Mouse (Mus musculus): ENCODE data around the gene Dlg2. TPM values are rescaled to one million over a fixed set of nuclear protein-coding genes. Genes with fewer than 3 reads are reported as not detected.

Gene Dlg2
- polyA plus RNA-seq, 1 experiment, result 0.21 TPM

GRCm38 (mm10) chr7:92180591-92181587 lies 1704.4 kb downstream of the Dlg2 start:
- WGBS, result 18% methylated on average over 29 of the region's 29 CpGs
- DNase-seq (ENCODE audit: low read depth, low spot score), result no peak

- WGBS, result 32% methylated on average over 10 of the region's 10 CpGs
Measured at GRCm38 (mm10) chr7:92181959-92182612, 1705.6 kb downstream of the Dlg2 start.

GRCm38 (mm10) chr7:92184371-92185059 lies 1708.0 kb downstream of the Dlg2 start:
- 84% methylated on average over 7 of the region's 7 CpGs for WGBS

More at GRCm38 (mm10) chr7:92181959-92182612, 1705.6 kb downstream of the Dlg2 start:
- no peak for DNase-seq (ENCODE audit: low read depth, low spot score)

GRCm38 (mm10) chr7:92186341-92186740 lies 1709.9 kb downstream of the Dlg2 start:
- 80% methylated on average over 5 of the region's 5 CpGs for WGBS
- DNase-seq (ENCODE audit: low read depth, low spot score), result no peak

More at GRCm38 (mm10) chr7:92184371-92185059, 1708.0 kb downstream of the Dlg2 start:
- DNase-seq (ENCODE audit: low read depth, low spot score), result no peak

GRCm38 (mm10) chr7:92189149-92189548 lies 1712.7 kb downstream of the Dlg2 start:
- DNase-seq (ENCODE audit: low read depth, low spot score), result no peak
- 66% methylated on average over 6 of the region's 6 CpGs for WGBS

- 74% methylated on average over 4 of the region's 4 CpGs for WGBS
Measured at GRCm38 (mm10) chr7:92196004-92196403, 1719.5 kb downstream of the Dlg2 start.

GRCm38 (mm10) chr7:92197621-92198020 lies 1721.1 kb downstream of the Dlg2 start:
- 70% methylated on average over 3 of the region's 3 CpGs for WGBS
- DNase-seq (ENCODE audit: low read depth, low spot score), result no peak

More at GRCm38 (mm10) chr7:92196004-92196403, 1719.5 kb downstream of the Dlg2 start:
- no peak for DNase-seq (ENCODE audit: low read depth, low spot score)

- 61% methylated on average over 1 of the region's 1 CpGs for WGBS
- no peak for DNase-seq (ENCODE audit: low read depth, low spot score)
Measured at GRCm38 (mm10) chr7:92199131-92199530, 1722.7 kb downstream of the Dlg2 start.

- 85% methylated on average over 5 of the region's 5 CpGs for WGBS
- no peak for DNase-seq (ENCODE audit: low read depth, low spot score)
Measured at GRCm38 (mm10) chr7:92210701-92211100, 1734.2 kb downstream of the Dlg2 start.

GRCm38 (mm10) chr7:92213751-92214150 lies 1737.3 kb downstream of the Dlg2 start:
- DNase-seq (ENCODE audit: low read depth, low spot score), result no peak
- WGBS, result 82% methylated on average over 5 of the region's 5 CpGs

- no peak for DNase-seq (ENCODE audit: low read depth, low spot score)
Measured at GRCm38 (mm10) chr7:92218171-92218570, 1741.7 kb downstream of the Dlg2 start.

- DNase-seq (ENCODE audit: low read depth, low spot score), result no peak
Measured at GRCm38 (mm10) chr7:92220619-92221018, 1744.1 kb downstream of the Dlg2 start.

GRCm38 (mm10) chr7:92234476-92235202 lies 1758.2 kb downstream of the Dlg2 start:
- 69% methylated on average over 11 of the region's 11 CpGs for WGBS
- DNase-seq (ENCODE audit: low read depth, low spot score), result no peak

GRCm38 (mm10) chr7:92235541-92236031 lies 1759.1 kb downstream of the Dlg2 start:
- DNase-seq (ENCODE audit: low read depth, low spot score), result no peak
- WGBS, result 53% methylated on average over 12 of the region's 12 CpGs

GRCm38 (mm10) chr7:92240908-92241307 lies 1764.4 kb downstream of the Dlg2 start:
- no peak for DNase-seq (ENCODE audit: low read depth, low spot score)
- WGBS, result 81% methylated on average over 2 of the region's 2 CpGs

- DNase-seq (ENCODE audit: low read depth, low spot score), result no peak
- WGBS, result 94% methylated on average over 3 of the region's 3 CpGs
Measured at GRCm38 (mm10) chr7:92247594-92247993, 1771.1 kb downstream of the Dlg2 start.

- DNase-seq (ENCODE audit: low read depth, low spot score), result no peak
- WGBS, result 74% methylated on average over 5 of the region's 5 CpGs
Measured at GRCm38 (mm10) chr7:92248619-92249018, 1772.1 kb downstream of the Dlg2 start.

GRCm38 (mm10) chr7:92258148-92258547 lies 1781.7 kb downstream of the Dlg2 start:
- WGBS, result 65% methylated on average over 4 of the region's 4 CpGs
- no peak for DNase-seq (ENCODE audit: low read depth, low spot score)

- no peak for DNase-seq (ENCODE audit: low read depth, low spot score)
- 44% methylated on average over 3 of the region's 3 CpGs for WGBS
Measured at GRCm38 (mm10) chr7:92258701-92259100, 1782.2 kb downstream of the Dlg2 start.

Data from large intestine, adult 2 months (tissue).